Mouse (Mus musculus) frontal cortex, postnatal 14 days (tissue): ENCODE measurements around the gene Ano9.

Experiments used
- DNase-seq, 2 experiments: peaks; one replicate each; pipeline ENCODE4 v3.0.0; 2022; ENCODE audit warnings: low spot score in 2 of 2

Gene Ano9

DNA sequence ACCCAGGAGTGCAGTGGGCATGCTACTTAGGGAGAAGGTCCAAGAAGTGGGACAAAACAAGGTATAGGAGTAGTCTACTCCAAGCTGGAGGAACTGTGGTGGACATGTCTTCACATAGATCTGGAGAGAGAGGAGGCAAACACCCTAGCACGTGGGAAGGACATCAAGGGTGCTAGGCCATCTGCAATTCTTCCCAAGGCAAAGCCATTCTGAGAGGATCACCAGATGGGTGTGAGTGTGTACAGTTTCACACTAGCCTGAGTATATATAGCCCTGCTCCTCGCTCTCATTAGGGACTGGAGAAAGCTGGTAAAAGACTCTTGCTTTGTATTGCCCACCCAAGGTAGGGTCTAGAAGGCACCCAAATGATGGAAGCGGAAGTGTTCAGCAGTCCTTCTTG is 54.3 kb downstream of the Ano9 start:
- no peak for DNase-seq

DNA sequence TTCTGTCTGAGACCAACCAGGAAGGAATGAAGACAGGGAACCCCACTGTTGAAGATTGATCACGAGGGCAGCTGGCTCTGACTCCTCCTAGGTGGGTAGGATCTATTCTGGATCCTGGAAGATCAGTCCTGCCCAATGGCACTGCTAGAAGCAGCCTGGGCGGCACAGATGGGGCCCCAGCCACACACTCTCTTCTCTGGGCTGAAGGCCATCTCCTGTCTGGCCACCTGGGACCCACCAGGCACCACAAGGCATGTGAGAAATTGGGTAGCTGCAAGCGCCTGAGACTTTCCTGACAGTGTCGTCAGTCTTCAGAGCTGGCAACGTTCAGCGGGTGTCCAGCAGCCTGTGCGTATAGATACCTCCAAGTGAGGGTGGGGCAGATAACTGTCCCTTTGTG is 55.1 kb downstream of the Ano9 start:
- no peak for DNase-seq

DNA sequence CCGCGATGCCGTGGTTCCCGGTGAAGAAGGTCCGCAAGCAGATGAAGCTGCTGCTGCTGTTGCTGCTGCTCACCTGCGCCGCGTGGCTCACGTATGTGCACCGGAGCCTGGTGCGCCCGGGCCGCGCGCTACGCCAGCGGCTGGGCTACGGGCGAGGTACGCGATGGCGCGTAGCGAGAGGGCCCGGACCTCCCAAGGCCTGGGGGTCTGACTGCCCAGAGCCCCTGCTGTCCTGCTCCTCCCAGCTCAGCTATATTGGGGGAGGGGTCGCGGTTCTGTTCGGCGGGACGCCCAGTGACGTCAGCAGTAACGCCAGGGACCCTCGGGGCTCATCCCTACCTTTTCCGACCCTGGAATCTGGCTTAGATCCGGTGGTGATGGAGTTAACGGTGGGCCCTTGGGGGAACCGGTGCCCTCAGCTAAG is 56.3 kb downstream of the Ano9 start:
- DNase-seq = no peak

DNA sequence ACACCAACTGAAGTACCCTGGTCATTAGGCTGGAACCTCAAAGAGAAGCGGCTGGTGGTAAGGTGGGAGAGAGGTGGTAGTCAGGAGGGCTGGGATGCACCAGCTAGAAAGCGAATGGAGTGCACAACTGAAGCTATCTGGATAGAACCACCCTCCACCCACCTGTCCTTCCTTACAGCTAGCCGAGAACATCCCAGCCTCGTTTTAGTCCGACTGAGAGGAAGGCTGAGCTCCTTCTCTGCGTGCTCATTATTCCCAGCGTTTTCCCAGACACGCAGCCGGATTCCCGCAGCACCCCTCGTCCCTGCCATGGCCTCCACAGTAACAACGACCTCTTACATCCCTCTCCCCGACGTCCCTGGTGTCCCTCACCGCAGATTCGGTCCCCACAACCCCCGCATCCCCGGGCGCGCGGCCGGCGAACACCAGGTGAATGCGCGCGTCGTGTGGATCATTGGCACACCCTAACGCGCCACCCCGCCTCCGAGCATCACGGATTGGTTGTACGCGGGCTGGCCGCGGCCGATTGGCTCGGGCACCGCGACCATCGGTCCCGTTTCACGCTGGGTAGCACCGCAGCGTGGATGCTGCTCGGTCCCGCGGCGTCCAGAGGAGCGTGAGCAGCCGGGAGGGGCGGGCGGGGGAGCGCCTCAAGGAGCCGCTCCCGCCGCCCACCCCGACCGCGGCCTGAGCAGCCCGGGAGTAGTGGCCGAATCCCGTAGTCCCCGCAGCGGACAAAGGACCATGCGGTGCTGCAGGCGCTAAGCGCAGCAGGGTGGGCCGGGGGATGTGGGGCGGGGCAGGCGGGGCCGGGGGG is 57.0 kb downstream of the Ano9 start, which contains the start of gene B4galnt4:
B4galnt4 (plus strand) TSS at position 679 of the 817 bp plus-strand sequence.
- DNase-seq = peak; percentile 86 to 90

DNA sequence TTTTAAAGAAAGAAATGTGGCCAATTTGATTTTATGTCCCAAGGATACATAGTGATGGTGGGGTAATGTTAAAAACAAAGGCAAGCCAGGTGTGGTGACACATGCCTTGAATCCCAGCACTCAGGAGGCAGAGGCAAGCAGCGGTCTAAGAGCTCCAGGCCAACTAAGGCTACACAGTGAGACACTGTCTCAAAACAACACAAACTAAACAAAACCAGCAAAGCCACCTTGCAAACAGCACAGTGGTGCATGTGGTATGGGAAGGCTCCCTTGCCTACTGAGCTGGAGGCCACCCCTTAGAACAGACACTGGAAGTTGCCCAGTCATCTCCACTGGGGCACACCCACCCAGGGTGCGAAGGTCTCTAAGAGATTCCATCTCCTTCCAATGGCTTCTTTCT is 57.7 kb downstream of the Ano9 start:
- no peak for DNase-seq

DNA sequence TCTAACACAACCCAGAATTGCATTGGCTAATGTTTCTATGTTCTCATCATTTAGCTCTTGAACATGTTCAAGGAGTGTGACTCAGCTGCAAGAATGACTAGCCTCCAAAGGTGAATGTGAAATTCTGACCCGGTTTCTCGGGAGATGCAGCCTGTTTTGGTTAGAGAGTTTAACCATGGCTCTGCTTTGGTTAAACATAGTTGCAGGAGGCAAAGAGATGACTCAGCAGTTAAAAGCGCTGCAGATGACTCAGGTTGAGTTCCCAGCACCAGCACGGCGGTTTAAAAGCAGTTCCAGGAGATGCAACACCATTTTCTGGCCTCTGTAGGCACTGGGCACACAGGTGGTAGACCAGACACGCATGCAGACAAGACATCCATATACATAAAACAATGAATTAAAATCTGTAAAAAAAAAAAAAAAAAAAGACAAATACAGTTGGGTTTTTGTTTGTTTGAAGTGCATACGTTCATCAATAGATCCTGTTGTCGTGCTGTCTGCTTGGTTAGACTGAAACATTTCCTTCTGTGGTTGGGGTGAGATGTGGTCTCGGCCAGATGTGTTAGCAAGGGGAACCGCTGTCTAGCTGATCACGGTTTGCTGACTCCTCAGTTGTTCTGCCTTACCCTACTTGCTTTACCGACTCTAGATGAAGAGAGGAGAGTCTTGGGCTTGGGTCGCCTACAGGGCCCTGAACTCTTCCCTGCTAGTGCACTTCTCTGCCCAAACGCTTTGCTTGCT is 58.8 kb downstream of the Ano9 start:
- DNase-seq = no peak

DNA sequence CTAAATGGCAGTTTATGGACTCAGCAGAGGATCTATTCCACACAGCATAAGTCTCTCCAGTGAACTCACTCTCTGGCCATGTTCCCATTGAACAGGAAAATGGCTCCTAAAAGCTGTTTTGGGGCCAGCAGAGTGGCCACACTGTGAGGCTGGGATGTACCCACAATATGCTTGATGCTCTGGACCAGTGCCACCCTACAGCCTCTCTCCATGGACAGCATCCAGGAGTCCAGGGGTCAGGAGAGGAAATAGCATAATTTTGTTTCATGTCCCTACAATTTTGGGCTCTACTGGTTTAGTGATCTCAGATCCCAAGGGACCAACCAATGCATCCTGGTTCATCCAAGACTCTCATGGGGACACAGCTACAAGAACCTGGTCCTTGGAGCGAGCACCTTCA is 60.1 kb downstream of the Ano9 start:
- no peak for DNase-seq

DNA sequence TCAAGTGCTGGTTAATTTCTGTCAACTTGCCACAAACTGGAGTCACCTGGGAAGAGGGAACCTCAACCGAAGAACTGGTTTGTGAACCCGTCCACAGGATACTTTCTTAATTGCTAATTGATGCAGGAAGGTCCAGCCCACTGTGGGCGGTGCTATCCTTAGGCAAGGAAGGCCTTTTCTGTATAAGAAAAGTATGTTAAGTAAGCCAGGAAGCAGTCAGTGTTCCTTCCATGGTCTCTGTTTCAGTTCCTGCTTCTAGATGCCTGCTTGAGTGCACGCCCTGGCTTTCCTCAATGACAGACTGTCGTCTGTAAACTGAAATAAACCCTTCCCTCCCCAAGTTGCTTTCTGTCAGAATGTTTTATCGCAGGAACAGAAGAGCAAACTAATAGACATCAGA is 60.6 kb downstream of the Ano9 start:
- no peak for DNase-seq

DNA sequence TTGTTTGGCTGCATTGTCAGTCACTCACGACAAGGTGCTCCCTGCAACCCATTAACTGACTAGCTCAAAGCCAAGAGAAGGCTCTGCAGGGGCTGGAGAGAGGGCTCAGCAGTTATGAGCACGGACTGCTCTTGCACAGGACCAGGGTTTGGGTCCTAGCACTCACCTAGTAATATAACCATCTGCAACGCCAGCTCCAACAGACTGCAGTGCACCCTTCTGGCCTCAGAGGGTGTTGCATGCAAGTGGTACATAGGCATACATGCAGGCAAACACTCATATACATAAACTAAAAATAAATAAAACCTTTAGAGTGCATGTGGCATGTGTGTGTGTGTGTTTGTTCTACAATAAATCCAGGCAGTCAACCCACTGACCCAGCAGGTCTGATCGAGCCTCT is 61.8 kb downstream of the Ano9 start:
- DNase-seq = no peak

DNA sequence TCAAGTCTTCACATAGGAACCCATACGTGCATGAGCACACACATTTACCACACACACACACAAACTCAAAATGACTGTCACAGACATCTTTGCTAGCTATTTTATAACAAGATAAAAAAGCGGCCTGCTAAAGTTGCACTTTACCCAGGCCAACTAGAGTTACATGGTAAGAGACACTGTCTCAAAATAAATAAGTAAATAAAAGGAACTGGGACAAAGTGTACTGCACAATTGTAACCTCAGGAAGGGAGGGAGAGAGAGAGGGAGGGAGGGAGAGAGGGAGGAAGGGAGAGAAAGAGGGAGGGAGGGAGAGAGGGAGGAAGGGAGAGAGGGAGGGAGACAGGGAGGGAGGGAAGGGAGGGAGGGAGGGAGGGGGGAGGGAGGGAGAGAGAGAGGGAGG is 65.2 kb downstream of the Ano9 start:
- no peak for DNase-seq

DNA sequence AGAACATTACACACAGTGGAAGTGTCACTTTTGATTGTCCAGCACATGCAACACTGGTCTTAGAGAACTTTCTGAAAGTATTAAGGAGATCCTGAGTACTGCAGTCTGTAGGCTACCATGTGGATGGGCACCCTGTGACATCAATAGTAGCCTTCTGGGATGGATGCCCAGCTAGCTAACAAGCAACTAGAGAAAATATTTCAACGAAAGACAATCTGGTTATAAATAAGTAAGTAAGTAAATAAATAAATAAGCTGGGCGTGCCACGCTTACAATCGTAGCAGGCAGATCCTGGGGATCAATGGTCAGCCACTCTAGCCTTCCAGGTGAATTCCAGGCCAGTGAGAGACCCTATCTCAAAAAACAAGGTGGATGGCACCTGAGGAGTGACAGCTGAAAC is 65.6 kb downstream of the Ano9 start:
- no peak for DNase-seq
